Mouse (Mus musculus): ENCODE data around the gene Angel2.

Angel2 gene

DNA sequence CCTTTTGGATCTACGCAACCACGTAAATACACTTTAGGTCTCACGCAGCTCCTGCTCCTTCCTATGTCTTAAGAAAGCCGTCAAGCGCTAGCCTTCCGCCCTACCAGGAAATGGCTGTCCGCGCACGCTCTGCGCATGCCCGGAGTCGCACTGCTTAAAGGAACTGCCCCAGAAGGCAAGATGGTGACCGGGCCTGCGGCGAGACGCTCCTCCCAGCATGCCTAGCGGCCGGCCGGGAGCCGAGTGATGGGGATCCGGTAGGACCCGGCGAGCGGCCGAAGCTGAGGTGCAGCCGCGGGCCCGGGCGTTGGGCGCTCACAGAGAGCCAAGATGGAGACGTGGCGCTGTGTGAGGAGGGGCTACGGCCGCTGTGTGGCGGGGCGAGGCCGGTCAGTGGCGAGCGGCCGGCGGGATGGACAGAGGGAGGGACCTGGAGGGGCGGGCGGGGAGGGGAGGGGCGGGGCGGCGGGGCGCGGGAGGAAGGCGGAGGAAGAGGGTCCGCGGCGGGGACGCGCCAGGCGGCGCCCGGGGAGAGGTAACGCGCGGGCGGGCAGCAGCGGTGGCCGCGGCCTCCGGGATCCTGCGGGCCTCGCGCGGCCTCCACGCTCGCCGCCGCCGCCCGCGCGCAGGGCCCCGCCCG, 3.6 kb downstream of the Angel2 start:
- peak; percentile 98 to 99 for DNase-seq (ENCODE audit: inconsistent age in 2 of 2, low spot score in 1 of 2)

DNA sequence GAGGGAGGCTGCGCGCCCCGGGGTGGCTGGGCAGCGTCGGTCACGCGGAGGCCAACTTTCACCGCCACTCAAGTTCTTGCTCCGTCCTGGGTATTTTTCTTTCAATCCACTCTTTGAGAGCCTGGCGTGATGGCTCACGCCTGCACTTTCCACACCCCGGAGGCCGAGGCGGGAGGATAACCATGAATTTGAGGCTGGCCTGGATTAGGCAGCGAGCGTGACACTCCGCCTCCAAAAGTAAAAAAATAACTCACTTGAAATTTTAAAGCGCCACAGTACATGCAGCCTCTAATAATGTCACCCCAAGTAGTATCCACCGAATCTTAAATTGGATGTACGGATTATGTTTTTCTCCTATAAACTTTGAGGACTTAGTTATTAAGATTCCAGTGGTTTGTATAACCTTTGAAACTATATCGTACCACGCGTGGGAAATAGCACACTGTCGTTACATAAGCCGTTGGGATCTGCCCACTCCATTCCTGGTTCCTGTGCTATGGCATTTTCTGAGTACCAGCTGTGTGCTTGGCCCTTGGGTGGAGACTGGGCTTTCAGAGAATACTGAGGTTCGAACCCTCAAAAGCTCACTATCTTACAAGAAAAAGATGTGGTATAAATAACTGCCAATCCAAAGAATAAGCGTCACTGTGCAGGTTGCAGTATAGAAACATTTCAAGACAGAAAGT, 4.2 kb downstream of the Angel2 start:
- peak; percentile 58 to 88 for DNase-seq (ENCODE audit: inconsistent age in 2 of 2, low spot score in 1 of 2)

DNA sequence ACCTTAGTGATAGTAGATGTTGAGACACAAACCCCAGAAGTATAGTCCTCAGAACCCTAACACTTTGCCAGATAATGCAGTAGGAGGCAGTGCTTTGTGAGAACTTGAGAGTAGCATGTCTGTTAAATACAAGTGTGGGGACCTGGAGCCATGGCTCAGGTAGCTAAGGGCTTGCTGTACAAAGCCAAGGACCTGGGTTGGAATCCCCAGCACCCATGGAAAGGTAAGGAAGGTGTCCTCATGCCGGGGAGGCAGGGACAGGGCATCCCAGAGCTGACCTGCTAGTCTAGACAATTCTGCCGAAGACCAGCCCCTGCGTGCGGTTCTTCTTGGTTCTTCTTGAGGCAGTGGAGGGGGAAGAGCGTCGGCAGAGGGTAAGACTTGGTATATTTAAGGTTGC, 5.3 kb downstream of the Angel2 start:
- DNase-seq (ENCODE audit: inconsistent age in 2 of 2, low spot score in 1 of 2), result no peak

DNA sequence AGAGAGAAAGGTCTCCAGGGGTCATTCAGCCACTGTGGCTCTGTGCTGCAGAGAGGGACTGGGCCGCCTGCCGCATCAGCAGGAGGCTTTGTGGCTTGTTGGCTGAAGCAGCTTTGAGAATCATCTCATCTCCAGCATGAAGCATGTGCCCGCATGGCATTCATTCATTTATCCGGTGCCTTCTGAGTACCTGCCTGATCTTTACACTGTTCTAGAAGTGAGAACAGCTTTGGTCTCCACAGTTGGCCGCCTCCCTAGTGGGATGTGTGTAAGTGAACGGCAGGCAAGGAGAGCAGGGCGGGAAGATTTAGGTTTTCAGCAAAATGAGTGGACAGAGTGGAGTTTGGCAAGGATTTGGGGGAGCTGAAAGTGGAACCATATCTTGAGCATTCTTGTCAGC, 14.9 kb downstream of the Angel2 start:
- DNase-seq (ENCODE audit: inconsistent age in 2 of 2, low spot score in 1 of 2), result no peak

DNA sequence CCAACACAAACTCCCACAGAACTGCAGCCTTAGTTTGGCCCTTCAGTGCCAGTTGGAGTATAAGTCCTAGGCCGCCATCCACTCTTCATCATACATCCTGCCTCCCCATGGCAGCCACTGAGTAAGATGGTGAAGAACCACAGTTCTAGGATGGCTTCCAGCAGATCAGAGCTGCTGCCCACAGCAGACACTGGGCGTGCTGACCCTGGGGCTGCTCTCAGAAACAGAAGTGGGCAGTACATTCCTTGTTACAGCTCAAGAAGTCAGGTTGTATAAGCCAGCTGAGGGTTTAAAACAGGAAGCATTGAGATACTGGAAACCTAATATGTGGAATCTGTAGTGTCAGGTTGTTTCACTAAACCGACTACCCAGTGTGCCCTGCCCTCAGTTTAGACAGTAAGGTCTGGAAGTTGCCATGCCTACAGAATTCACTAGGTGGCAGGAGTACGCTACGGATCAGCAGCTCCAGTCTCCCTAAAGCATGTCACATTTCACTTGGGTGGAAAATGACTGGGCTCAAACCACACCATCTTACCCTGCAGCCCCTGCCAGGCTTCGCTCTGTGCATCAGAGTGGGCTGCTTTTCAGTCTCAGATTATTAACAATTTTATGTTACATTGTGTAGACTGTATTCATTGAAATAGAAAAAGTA, 19.3 kb downstream of the Angel2 start:
- peak; percentile 69 to 92 for DNase-seq (ENCODE audit: inconsistent age in 2 of 2, low spot score in 1 of 2)

DNA sequence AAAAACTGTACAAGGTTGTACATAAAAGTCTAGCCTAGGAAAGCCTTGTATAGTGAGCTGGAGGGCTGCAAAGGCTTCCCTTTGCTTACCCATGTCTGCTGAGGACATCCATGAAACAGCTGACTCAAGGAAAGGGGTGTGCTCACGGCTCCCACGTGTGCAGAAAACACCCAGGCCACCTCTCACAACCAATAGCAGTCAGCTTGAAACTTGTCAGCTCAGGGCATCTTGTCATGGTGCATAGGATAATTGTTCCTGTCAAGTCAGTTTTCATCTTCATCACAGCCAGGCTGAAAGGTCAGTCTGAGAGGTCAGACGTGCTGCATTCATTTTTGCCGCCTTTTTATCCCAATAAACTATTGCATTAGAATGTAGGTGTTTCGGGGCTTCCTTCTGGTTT, 23.1 kb downstream of the Angel2 start:
- no peak for DNase-seq (ENCODE audit: inconsistent age in 2 of 2, low spot score in 1 of 2)

DNA sequence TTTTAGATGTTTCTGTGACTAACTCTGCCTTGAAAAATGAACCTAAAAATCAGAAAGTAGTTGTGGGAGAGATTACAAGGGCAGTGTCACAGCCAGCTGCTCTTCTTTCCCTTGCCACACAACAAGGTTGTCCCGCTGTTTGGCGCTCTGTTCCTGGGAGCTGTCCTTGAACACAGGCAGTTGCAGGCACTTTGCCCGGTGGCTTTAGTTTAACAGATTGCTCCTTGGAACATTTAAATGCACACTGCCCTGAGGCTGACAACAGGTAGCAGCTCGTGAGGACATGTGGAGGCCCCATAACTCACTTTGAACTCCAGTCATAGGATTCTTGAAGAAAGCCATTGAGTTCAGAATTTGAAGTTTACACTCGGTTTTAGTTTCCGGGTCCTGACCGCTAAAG, 23.5 kb downstream of the Angel2 start:
- peak; percentile 64 to 84 for DNase-seq (ENCODE audit: inconsistent age in 2 of 2, low spot score in 1 of 2)

DNA sequence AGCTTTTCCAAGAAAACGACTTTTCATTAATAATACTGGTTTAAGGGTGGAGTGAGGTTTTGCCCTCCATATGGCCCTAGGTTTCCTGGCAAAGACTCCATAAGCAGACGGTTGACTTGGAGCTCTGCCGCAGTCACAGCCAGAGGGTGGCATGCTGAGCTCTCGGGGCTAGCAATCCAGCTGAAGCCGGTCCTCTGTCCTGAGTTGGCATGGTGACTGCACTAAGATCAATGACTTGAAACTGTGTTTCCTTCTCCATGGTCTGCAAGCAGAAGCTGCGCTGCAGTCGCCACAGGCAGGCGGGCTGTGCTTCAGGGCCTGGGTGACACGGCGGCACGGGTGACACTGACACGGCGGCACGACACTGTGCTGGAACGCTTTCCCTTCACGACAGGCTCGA, 23.9 kb downstream of the Angel2 start:
- DNase-seq (ENCODE audit: inconsistent age in 2 of 2, low spot score in 1 of 2), result no peak

DNA sequence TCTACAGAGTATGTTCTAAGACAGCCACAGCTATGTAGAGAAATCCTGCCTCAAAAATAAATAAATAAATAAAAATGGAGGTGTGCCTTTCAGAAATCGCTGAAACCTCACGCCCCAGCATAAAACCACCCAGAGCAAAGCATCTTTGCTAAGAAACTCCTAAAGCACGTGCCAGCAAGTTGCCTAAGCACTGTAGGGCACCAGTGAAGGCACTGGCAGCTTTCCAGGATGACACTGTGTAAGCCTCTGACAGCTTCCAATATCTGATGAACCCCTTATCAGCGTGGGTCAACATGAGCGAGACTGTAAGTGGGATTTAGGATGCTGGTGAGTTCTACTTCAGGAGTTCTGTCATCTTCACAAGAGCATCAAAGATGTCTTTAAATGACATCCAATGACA, 26.1 kb downstream of the Angel2 start:
- DNase-seq (ENCODE audit: inconsistent age in 2 of 2, low spot score in 1 of 2), result peak in 1 of 2 experiments; percentile 41

DNA sequence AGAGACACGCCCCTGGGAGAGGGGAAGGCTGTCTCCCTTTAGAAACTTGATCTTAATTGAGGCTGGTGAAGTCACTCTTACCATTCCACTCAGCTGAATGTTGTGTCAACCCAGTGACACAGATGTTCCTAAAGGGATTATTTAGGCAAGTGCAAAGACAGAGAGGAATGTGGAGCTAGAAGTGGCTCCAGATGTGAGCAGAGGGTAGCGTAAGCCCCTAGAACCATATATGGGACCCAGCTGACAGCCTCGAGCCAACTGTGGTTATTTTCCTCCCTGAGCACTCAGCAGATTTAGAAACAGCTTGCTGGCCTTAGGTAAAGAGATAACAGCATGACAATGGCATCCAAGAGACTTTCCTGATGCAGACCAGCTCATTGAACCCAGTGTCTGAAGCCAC, 28.1 kb downstream of the Angel2 start:
- DNase-seq (ENCODE audit: inconsistent age in 2 of 2, low spot score in 1 of 2), result no peak

DNA sequence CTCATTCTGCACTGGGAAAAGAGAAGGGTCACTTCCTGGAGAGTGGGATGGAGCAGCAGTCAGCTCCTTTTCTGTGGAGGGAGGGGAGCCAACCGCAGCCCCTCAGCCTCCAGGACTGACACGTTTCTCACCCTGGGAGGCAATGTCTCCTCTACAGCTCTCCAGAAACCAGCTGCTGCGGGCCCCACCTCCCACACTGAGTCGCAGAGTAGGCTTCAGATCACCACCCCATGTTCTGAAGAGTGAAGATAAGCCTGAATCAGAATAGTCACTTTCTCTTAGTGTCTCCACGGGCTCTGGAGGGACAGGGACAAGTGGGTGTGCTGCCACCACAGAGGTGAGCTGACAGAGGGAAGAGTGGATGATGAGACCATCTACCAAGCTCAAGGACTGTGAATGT, 33.9 kb downstream of the Angel2 start:
- DNase-seq (ENCODE audit: inconsistent age in 2 of 2, low spot score in 1 of 2), result no peak

DNA sequence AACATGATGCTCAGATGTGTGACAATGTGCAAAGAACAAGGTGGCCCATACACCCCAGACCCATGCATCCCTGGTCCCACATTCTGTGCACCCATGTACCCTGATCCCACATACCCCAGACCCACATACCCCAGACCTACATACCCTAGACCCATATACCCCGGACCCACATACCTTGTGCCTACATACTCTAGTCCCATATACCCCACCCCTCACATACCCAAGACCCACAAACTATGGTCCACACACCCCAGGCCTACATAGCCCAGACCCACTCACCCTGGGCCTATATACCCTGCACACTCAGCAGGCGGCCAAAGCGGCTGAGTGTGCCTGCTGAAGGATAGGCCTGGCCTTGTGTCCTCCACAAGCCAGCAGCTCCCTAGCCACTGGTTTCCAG, 37.8 kb downstream of the Angel2 start:
- DNase-seq (ENCODE audit: inconsistent age in 2 of 2, low spot score in 1 of 2), result no peak

DNA sequence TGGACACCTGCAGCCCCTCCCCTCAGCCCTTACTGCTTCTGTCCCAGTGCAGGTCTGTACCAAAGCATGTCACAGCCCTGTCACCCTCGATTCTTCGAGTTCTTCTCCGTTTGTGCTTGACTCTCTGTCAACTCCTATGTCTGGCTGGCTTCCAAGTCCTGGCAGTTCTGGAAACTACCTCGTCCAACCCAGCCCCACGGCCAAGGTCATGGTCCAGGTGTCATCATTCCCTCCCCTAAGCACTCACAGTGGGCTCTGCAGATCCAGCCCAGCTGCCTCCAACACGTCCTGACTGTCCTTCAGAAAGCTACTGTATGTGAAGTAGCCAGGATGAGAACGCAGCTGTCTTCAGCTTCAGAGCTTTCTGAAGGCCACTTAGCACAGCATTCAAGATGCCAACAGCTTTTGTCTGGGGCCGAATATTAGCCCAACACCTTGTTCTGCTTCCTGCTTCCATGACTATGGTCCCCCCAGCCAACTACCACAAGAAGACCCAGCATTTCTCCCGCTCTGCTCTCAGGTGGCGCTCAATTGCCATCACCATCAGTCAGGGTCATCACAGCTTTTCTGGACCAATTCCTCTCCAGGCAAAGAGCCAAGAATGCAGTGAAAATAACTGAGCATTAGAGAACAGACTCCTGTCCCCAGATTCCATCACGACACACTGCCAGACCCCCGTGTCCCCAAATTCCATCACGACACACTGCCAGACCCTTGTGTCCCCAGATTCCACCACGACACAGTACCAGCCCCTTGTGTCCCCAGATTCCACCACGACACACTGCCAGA, 40.3 kb downstream of the Angel2 start:
- peak in 1 of 2 experiments; percentile 33 for DNase-seq (ENCODE audit: inconsistent age in 2 of 2, low spot score in 1 of 2)

DNA sequence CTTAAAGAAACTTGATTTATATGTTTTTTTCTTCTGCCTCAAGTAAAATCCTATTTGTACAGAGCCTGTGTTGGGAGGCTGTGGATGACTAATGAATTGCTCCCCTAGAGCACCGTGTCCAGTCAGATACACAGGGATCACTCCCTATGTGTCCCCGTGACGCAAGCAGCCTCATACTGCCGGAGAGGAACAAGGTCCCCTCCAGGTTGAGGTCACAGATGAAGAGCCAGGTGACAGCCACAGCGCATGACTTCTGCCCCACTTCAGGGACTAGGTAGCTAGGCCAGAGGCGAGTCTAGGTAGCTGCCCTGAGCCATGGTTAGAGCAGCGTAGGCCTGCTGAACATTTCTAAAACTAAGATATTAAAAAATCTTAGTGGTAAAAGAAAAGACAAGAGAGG, 43.1 kb downstream of the Angel2 start:
- no peak for DNase-seq (ENCODE audit: inconsistent age in 2 of 2, low spot score in 1 of 2)

DNA sequence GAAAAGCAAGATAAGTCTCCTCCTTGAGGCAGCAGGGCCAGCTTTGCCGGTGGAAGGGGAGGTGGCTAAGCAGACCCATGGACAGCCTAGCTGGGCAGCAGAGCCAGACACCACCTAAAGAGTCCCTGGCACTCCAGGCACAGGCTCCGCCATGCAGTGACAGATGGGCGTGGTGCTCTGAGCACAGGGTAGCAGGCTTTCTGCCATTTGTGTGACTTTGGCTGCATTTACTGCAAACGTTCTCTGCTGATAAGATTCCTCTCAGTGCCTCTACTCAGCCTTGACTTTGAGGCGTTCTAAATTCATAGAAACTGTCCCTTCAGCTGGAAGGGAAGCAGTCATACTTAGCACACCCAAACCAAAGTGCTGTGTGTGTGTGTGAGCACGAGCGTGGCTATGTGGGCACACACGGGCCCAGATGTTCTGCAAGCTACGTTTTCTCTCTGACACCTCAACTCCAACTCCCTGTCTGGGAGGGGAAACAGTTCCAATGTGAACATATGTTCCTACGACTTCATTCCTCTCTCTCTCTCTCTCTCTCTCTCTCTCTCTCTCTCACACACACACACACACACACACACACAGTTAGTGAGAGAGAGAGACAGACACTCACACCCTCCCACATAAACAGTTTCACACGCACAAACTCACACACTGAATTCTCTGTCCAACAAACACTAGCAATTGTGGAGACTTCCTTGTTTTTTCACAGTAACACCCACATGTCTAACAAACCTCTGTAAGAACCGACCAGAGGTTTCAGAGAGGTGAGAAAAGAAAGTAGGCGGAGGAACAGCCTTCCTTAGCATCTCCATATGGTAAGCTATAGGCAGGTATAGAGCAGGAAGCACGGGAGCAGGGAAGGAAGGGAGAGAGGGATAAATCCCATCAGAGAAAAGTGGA, 47.0 kb downstream of the Angel2 start:
- DNase-seq (ENCODE audit: inconsistent age in 2 of 2, low spot score in 1 of 2), result no peak

DNA sequence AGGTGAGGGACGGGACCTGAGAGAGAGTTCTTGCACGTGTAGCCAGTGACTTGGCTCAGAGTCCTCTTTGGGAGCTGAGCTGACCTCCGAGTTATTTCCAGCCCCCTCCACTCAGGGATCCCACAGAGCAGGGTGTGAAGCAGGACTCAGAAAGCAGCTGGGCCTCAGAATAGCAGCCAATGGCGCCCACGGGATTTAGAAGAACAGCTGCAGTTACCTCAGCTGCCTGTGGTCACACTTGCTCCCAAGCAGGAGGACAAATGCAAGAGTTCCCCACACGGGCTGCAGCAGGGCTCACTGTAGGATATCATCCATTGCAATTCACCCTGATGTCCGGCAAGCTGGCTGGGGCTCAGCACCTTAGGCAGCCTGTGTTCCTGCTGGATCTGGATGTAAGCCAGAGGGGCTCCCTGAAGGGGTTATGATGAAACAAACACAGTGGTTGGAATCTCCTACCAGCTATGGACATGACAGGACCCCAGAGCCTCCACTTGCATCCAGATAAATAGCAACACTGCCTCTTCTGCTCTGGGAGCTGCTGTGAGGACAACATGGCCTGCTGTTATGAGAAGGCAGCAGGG, 47.8 kb downstream of the Angel2 start:
- no peak for DNase-seq (ENCODE audit: inconsistent age in 2 of 2, low spot score in 1 of 2)

DNA sequence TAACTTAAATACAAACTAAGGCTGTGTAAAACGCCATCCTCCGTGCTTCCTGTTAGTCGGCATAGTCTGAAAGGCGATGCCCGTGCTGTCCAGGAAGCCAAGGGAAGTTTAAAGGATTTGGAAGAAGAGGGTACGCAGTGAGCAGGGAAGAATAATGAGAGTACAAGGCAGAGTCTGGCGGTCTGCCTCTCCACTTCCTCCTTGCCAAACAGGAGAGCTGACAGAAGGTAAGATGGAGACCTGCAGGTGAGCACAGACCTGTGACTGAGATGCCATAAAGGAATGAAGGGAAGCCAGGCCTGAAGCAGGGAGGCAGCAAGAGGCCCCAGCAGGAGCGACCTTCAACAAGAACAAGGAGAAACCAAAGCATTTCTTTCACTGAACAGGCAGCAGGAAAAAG, 49.3 kb downstream of the Angel2 start:
- DNase-seq (ENCODE audit: inconsistent age in 2 of 2, low spot score in 1 of 2), result no peak

DNA sequence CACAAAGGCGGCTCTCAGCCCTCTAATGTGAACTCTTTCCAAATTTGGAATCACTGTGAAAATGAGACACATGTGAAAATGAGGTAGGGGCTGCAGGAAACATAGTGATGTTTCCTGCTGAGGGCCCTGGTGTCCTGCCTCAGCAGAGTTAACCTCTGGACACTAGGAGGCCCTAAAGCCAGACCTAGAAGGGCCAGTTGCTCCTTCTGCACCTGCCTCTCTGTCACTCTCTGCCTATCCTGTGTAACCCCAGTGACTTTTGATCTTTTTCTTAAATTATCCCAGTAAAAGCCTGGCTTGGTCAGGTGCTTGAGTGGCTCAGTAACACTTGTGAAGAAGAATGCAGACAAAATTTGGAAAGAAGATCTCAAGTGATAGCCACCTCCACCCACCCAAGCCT, 49.9 kb downstream of the Angel2 start:
- no peak for DNase-seq (ENCODE audit: inconsistent age in 2 of 2, low spot score in 1 of 2)

DNA sequence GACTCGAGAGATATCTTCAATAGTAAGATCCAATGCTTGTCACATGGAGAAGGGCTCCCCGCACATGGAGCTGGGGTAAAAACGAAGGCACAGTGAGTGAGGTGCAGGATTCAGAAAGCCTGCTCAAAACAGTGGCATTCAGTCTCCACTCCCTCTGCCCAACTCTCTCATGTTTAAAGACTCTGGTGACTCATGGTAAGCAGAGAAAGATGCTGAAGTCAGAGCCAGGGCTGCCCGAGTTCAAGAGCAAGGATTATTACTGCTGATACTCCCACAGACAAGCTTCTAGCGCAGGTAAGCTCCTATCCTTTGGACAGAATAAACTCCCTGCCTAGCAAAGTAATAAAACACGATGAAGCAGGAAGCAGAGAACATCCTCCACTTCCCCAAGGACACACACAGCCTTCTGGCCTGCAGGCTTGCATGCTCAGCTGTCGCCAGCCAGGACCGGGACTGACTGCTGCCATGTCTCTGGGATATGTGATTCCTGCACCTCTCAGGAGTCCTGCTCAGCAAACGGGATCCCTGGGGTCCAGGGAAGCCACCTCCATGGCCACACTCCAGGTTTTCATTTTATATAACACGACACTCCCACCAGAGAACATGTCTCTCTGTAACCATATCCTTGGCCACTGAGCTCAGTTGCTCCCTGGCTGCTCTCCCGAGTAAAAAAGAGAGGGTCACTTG, 52.1 kb downstream of the Angel2 start:
- DNase-seq (ENCODE audit: inconsistent age in 2 of 2, low spot score in 1 of 2), result peak in 1 of 2 experiments; percentile 29

DNA sequence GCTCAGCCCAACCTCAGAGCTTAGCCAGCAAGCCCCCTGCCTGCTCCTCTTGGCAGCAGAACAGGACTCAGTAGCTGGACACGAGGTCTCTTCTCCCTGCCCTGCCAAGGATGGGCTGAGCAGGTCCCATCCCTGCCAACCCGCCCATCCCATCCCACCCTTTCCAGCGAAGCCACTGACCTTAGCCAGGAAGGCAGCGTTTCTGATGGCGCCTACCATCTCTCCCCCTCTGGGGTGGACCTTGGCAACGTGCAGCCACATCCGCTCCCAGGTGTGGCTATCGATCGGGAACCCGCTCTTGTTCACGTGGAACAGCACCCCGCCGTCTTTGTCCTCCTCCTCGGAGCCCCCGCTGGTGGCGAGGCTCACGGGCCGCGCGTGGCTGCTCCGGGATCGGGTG, 53.1 kb downstream of the Angel2 start:
- no peak for DNase-seq (ENCODE audit: inconsistent age in 2 of 2, low spot score in 1 of 2)

Measured in adrenal gland, adult (tissue).